Mouse (Mus musculus): Measurements from ENCODE around the gene Vmn1r33.
"Not testable (repeated sequence)": the region's sequence is repeated elsewhere in the genome, so short reads cannot be mapped to it uniquely, and the experiment has no call there.

Gene Vmn1r33

GRCm38 (mm10) chr6:66618182-66618581 is at the start of gene Vmn1r33:
Gene Vmn1r33, minus strand, starts transcription at chr6:66618282.
- DNase-seq (ENCODE audit: low spot score in 2 of 2), result not testable (repeated sequence)

GRCm38 (mm10) chr6:66643779-66644178 is 25.7 kb upstream of the Vmn1r33 start, which contains the start of gene Vmn1r34:
Gene Vmn1r34, minus strand, starts transcription at chr6:66643879.
- no peak for DNase-seq (ENCODE audit: low spot score in 2 of 2)

GRCm38 (mm10) chr6:66595804-66596203 is 22.3 kb downstream of the Vmn1r33 start:
- DNase-seq (ENCODE audit: low spot score in 2 of 2), result no peak

Measured in cerebellum, postnatal 4 days (tissue).